Mouse (Mus musculus): ENCODE results near the gene Cdk5r2.

Gene Cdk5r2

GRCm38 (mm10) chr1:74893134-74893855, 38.6 kb downstream of the Cdk5r2 start, which contains the start of gene Cryba2:
Gene Cryba2, minus strand, starts transcription at chr1:74893143.
- DNase-seq: peak; percentile 20 to 24

GRCm38 (mm10) chr1:74894966-74895365, 40.2 kb downstream of the Cdk5r2 start:
- DNase-seq: peak; percentile 29 to 48

GRCm38 (mm10) chr1:74897976-74898375, 43.2 kb downstream of the Cdk5r2 start:
- DNase-seq: no peak

GRCm38 (mm10) chr1:74898656-74899431, 44.1 kb downstream of the Cdk5r2 start:
- DNase-seq: no peak

- DNase-seq: peak; percentile 88 to 92
These were observed 45.9 kb downstream of the Cdk5r2 start for GRCm38 (mm10) chr1:74900341-74901285.

GRCm38 (mm10) chr1:74901686-74902085, 47.0 kb downstream of the Cdk5r2 start:
- DNase-seq: peak; percentile 42 to 52

GRCm38 (mm10) chr1:74902191-74902590, 47.5 kb downstream of the Cdk5r2 start:
- no peak for DNase-seq
